20 mouse cellular contexts compared by ENCODE assay signal in the genomic region with DNA sequence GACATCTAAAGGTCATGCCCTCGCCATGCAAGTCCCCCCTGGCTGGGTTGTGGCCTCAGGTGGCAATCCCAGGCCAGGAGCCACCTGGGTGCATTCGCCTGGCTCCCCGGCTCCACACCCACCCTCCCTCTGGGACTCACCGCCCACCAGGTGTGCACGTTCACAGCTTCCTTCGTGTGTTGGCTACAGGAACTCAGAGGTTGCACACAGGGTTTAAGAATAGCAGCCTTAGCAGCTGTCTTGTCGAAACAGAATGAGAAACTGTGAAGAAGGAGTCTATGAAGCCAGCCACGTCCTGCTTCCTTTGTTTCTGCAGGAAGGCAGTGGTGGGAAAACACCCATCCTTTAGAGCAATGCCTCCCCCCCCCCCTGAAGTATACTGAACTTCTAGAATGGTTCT.
A peak's percentile ranks its signal among the peaks of the same experiment; 100 is the strongest.
DNase-seq lines count a peak whose midpoint lies in the region; ATAC-seq and TF ChIP-seq lines count a peak whose summit lies in the region.
"Had no signal": no experiment of that assay in that cellular context is flagged by ENCODE, and none has a peak within 500 bp of the region (broad histone marks: within the 10 kb centered on the region; RNA-seq: fewer than 3 reads in every experiment).

No protein-coding gene starts in this region.

- ATAC-seq in hindbrain, postnatal 0 days: no peak
- ATAC-seq in midbrain, embryonic 11.5 days (ENCODE audit: low FRiP score): no peak
- no peak for ATAC-seq in midbrain, postnatal 0 days (ENCODE audit: low FRiP score)
- ATAC-seq in midbrain, embryonic 14.5 days (ENCODE audit: low FRiP score, low TSS enrichment): no peak
- no peak for ATAC-seq in megakaryocyte, adult 5-6 weeks (ENCODE audit: poor library complexity, severe bottlenecking)
- ATAC-seq: intestine, embryonic 16.5 days had no signal

- 70% methylated on average over 8 of the region's 8 CpGs for WGBS in hindbrain, embryonic 10.5 days
- WGBS in hindbrain, postnatal 0 days: 54% methylated on average over 8 of the region's 8 CpGs
- WGBS in midbrain, embryonic 11.5 days: 68% methylated on average over 8 of the region's 8 CpGs
- 71% methylated on average over 8 of the region's 8 CpGs for WGBS in midbrain, postnatal 0 days
- 60% methylated on average over 8 of the region's 8 CpGs for WGBS in midbrain, embryonic 14.5 days

- peaks cover 59% of the 10 kb centered on the region for H3K27me3 ChIP-seq in hindbrain, embryonic 10.5 days (ENCODE audit: insufficient read depth, poor library complexity, severe bottlenecking)
- no peaks in the 10 kb centered on the region for H3K27me3 ChIP-seq in hindbrain, postnatal 0 days (ENCODE audit: insufficient read depth, low read length)
- H3K27me3 ChIP-seq in midbrain, embryonic 11.5 days (ENCODE audit: control insufficient read depth, insufficient read depth, low read length): peaks cover 15% of the 10 kb centered on the region
- no peaks in the 10 kb centered on the region for H3K27me3 ChIP-seq in midbrain, postnatal 0 days (ENCODE audit: insufficient read depth, low read length)
- no peaks in the 10 kb centered on the region for H3K27me3 ChIP-seq in midbrain, embryonic 14.5 days (ENCODE audit: control insufficient read depth, insufficient read depth, low read length)

- H3K9me3 ChIP-seq in hindbrain, embryonic 10.5 days: no peaks in the 10 kb centered on the region
- H3K9me3 ChIP-seq in hindbrain, postnatal 0 days (ENCODE audit: low read length): no peaks in the 10 kb centered on the region
- no peaks in the 10 kb centered on the region for H3K9me3 ChIP-seq in midbrain, embryonic 11.5 days (ENCODE audit: control insufficient read depth, low read length)
- no peaks in the 10 kb centered on the region for H3K9me3 ChIP-seq in midbrain, postnatal 0 days (ENCODE audit: low read length)
- H3K9me3 ChIP-seq in midbrain, embryonic 14.5 days (ENCODE audit: control insufficient read depth, low read length): no peaks in the 10 kb centered on the region
- H3K9me3 ChIP-seq: embryonic facial prominence, embryonic 10.5 days; forebrain, embryonic 13.5 days; heart, embryonic 10.5 days; kidney, embryonic 15.5 days; limb, embryonic 10.5 days had no signal

- H3K4me3 ChIP-seq in hindbrain, embryonic 10.5 days: no peak overlapping the region
- no peak overlapping the region for H3K4me3 ChIP-seq in hindbrain, postnatal 0 days (ENCODE audit: low read length)
- H3K4me3 ChIP-seq in midbrain, embryonic 11.5 days (ENCODE audit: low read depth, low read length): no peak overlapping the region
- H3K4me3 ChIP-seq in midbrain, postnatal 0 days (ENCODE audit: low read depth, low read length): no peak overlapping the region
- no peak overlapping the region for H3K4me3 ChIP-seq in midbrain, embryonic 14.5 days (replicated peaks; ENCODE audit: low read depth, low read length)
- H3K4me3 ChIP-seq: embryonic facial prominence, embryonic 10.5 days; forebrain, embryonic 13.5 days; heart, embryonic 10.5 days; kidney, embryonic 15.5 days; limb, embryonic 10.5 days had no signal

- H3K4me1 ChIP-seq in hindbrain, embryonic 10.5 days (replicated peaks): peaks cover 38% of the 10 kb centered on the region
- H3K4me1 ChIP-seq in hindbrain, postnatal 0 days (ENCODE audit: insufficient read depth, low read length): peaks cover 17% of the 10 kb centered on the region
- peaks cover 25% of the 10 kb centered on the region for H3K4me1 ChIP-seq in midbrain, embryonic 11.5 days (ENCODE audit: control insufficient read depth, insufficient read depth, low read length)
- peaks cover 7% of the 10 kb centered on the region; the same call in 1 of the 2 replicates for H3K4me1 ChIP-seq in midbrain, postnatal 0 days (ENCODE audit: insufficient read depth, low read length)
- H3K4me1 ChIP-seq in midbrain, embryonic 14.5 days (ENCODE audit: control insufficient read depth, insufficient read depth, low read length): peaks cover 21% of the 10 kb centered on the region

- H3K9ac ChIP-seq in hindbrain, postnatal 0 days (replicated peaks; ENCODE audit: low read length): no peak overlapping the region
- no peak overlapping the region; the same call in 1 of the 2 replicates for H3K9ac ChIP-seq in midbrain, embryonic 11.5 days (ENCODE audit: low read length)
- H3K9ac ChIP-seq in midbrain, postnatal 0 days (replicated peaks; ENCODE audit: low read length, poor library complexity, severe bottlenecking): no peak overlapping the region
- no peak overlapping the region for H3K9ac ChIP-seq in midbrain, embryonic 14.5 days (replicated peaks; ENCODE audit: low read length)
- H3K9ac ChIP-seq: kidney, embryonic 15.5 days had no signal

- H3K36me3 ChIP-seq in hindbrain, embryonic 10.5 days: no peaks in the 10 kb centered on the region
- H3K36me3 ChIP-seq in hindbrain, postnatal 0 days (ENCODE audit: insufficient read depth, low read length): no peaks in the 10 kb centered on the region
- H3K36me3 ChIP-seq in midbrain, embryonic 11.5 days (ENCODE audit: control insufficient read depth, insufficient read depth, low read length): no peaks in the 10 kb centered on the region
- no peaks in the 10 kb centered on the region for H3K36me3 ChIP-seq in midbrain, postnatal 0 days (ENCODE audit: insufficient read depth, low read length)
- no peaks in the 10 kb centered on the region for H3K36me3 ChIP-seq in midbrain, embryonic 14.5 days (ENCODE audit: control insufficient read depth, insufficient read depth, low read length)
- H3K36me3 ChIP-seq: embryonic facial prominence, embryonic 10.5 days; heart, embryonic 10.5 days; kidney, embryonic 15.5 days; limb, embryonic 10.5 days had no signal

- TF ChIP-seq CTCF in hindbrain, postnatal 0 days (IDR thresholded peaks at IDR 0.05; ENCODE audit: low read depth): no peak
- no peak for TF ChIP-seq CTCF in midbrain, postnatal 0 days (IDR thresholded peaks at IDR 0.05)

- peak overlapping the region; percentile 85 for H3K27ac ChIP-seq in hindbrain, embryonic 10.5 days
- H3K27ac ChIP-seq in hindbrain, postnatal 0 days: no peak overlapping the region
- H3K27ac ChIP-seq in midbrain, embryonic 11.5 days (ENCODE audit: low read depth, low read length): peak overlapping the region; percentile 59; the same call in 1 of the 2 replicates
- H3K27ac ChIP-seq in midbrain, postnatal 0 days (ENCODE audit: low read depth, low read length): no peak overlapping the region
- peak overlapping the region; percentile 58; the same call in 1 of the 2 replicates for H3K27ac ChIP-seq in midbrain, embryonic 14.5 days (replicated peaks; ENCODE audit: low read depth, low read length)
- H3K27ac ChIP-seq: embryonic facial prominence, embryonic 10.5 days; kidney, embryonic 15.5 days; limb, embryonic 10.5 days had no signal

- DNase-seq in hindbrain, embryonic 10.5 days (ENCODE audit: low spot score): no peak
- no peak for DNase-seq in hindbrain, postnatal 0 days (ENCODE audit: low spot score)
- no peak for DNase-seq in midbrain, embryonic 11.5 days (ENCODE audit: low spot score, missing footprints)
- DNase-seq in midbrain, postnatal 0 days (ENCODE audit: low spot score): no peak
- DNase-seq in midbrain, embryonic 14.5 days: no peak
- DNase-seq in right cerebral cortex, postnatal 36 days (ENCODE audit: low spot score in 2 of 2): peak; percentile 34 to 61
- no peak for DNase-seq in lung, postnatal 10 days
- DNase-seq: adrenal gland, adult 2 months; cerebellum, adult 18-20 months; cerebellum, postnatal 36 days; heart, postnatal 10 days; lung, adult 2 months had no signal

- H3K4me2 ChIP-seq in hindbrain, postnatal 0 days (ENCODE audit: low read depth, low read length): no peak overlapping the region
- H3K4me2 ChIP-seq in midbrain, embryonic 11.5 days: no peak overlapping the region
- no peak overlapping the region for H3K4me2 ChIP-seq in midbrain, postnatal 0 days (ENCODE audit: low read depth, low read length, poor library complexity, severe bottlenecking)
- no peak overlapping the region for H3K4me2 ChIP-seq in midbrain, embryonic 14.5 days (ENCODE audit: low read length)
- H3K4me2 ChIP-seq: kidney, embryonic 15.5 days; liver, embryonic 11.5 days had no signal

Comparison
In these comparisons a context has a peak if more than half of its experiments do, and no peak if none do; other contexts are left out.
1. H3K27ac ChIP-seq: peak in hindbrain, embryonic 10.5 days (single experiment), midbrain, embryonic 11.5 days (single experiment) and midbrain, embryonic 14.5 days (single experiment); none in hindbrain, postnatal 0 days (single experiment) and midbrain, postnatal 0 days (single experiment).
2. DNase-seq: peak in right cerebral cortex, postnatal 36 days (2 of 2); none in hindbrain, embryonic 10.5 days (single experiment), hindbrain, postnatal 0 days (single experiment), midbrain, embryonic 11.5 days (single experiment), midbrain, postnatal 0 days (single experiment), midbrain, embryonic 14.5 days (single experiment) and lung, postnatal 10 days (single experiment).